Mouse (Mus musculus): ENCODE measurements around the gene Lhx8. TPM values are rescaled to one million over a fixed set of nuclear protein-coding genes. Genes with fewer than 3 reads are reported as not detected.

Gene Lhx8
- total RNA-seq, 2 experiments from 2014 or later: 0.52 to 1.2 TPM

DNA sequence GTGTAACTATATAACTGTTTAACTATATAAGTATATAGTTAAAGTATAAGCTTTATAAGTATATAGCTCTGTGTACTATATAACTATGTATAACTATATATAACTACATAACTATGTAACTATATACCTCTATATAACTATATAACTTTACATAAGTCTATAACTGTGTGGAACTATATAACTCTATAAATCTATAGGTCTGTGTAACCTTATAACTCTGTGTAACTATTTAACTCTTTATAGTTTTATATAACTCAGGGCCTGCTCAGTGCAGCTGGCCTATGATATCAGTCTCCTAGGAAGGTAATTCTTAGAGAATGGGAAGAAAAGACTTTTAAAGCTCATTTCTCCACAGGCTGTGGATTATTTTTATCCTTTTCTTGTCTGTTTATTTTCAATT is 73.1 kb downstream of the Lhx8 start:
- DNase-seq (ENCODE audit: low spot score in 2 of 2): no peak

All from gastrocnemius, postnatal 4 days (tissue).